9 mouse cellular contexts compared by ENCODE assay signal in genomic region chr11:98721458-98722226, GRCm38 (mm10). TPM values are rescaled to one million over a fixed set of nuclear protein-coding genes. Genes with fewer than 3 reads are reported as not detected.
DNase-seq lines count a peak whose midpoint lies in the region; ATAC-seq and TF ChIP-seq lines count a peak whose summit lies in the region.
"Had no signal": no experiment of that assay in that cellular context is flagged by ENCODE, and none has a peak within 500 bp of the region (broad histone marks: within the 10 kb centered on the region; RNA-seq: fewer than 3 reads in every experiment).

No protein-coding gene starts in this region.

- no peaks in the 10 kb centered on the region for H3K9me3 ChIP-seq in E14TG2a.4 (ENCODE audit: low read length)
- H3K9me3 ChIP-seq in embryonic facial prominence, embryonic 14.5 days (ENCODE audit: control insufficient read depth, low read length) = no peaks in the 10 kb centered on the region
- no peaks in the 10 kb centered on the region for H3K9me3 ChIP-seq in stomach, embryonic 15.5 days

- no peak overlapping the region for H3K9ac ChIP-seq in embryonic facial prominence, embryonic 14.5 days (ENCODE audit: low read depth, low read length)
- no peak overlapping the region for H3K9ac ChIP-seq in stomach, embryonic 15.5 days

- WGBS in embryonic facial prominence, embryonic 14.5 days = 59% methylated on average over 22 of the region's 24 CpGs
- 48% methylated on average over 24 of the region's 24 CpGs for WGBS in stomach, embryonic 15.5 days

- no peak overlapping the region for H3K4me2 ChIP-seq in embryonic facial prominence, embryonic 14.5 days (ENCODE audit: low read depth, low read length)
- H3K4me2 ChIP-seq in stomach, embryonic 15.5 days = no peak overlapping the region

- ATAC-seq in cerebellum, adult (ENCODE audit: insufficient number of reproducible peaks, low FRiP score, low TSS enrichment) = no peak
- no peak for ATAC-seq in embryonic facial prominence, embryonic 14.5 days (ENCODE audit: low read depth)
- ATAC-seq in stomach, embryonic 15.5 days (ENCODE audit: insufficient read depth, low FRiP score, low read depth) = no peak

- intact Hi-C loops in heart, postnatal 36 days (cut with DNase I) = loop anchor here (2.0 kb wide), 1 partner anchor 19 kb away; the partner anchor contains the start of gene Thra
- intact Hi-C loops in left cerebral cortex, postnatal 4 days (cut with DNase I) = no loop called here

- no peak overlapping the region for H3K4me3 ChIP-seq in E14TG2a.4 (replicated peaks; ENCODE audit: low read length)
- no peak overlapping the region for H3K4me3 ChIP-seq in embryonic facial prominence, embryonic 14.5 days (ENCODE audit: low read depth, low read length)
- H3K4me3 ChIP-seq in stomach, embryonic 15.5 days (replicated peaks) = no peak overlapping the region

- TF ChIP-seq CTCF in E14TG2a.4 (conservative IDR thresholded peaks at IDR 0.05; ENCODE audit: low read length) = peak; percentile 21; the same call in 1 of the 2 replicates

- H3K4me1 ChIP-seq in E14TG2a.4 (replicated peaks; ENCODE audit: low read depth, low read length) = peaks cover 58% of the 10 kb centered on the region
- peaks cover 14% of the 10 kb centered on the region for H3K4me1 ChIP-seq in embryonic facial prominence, embryonic 14.5 days (ENCODE audit: control insufficient read depth, insufficient read depth, low read length)
- H3K4me1 ChIP-seq in stomach, embryonic 15.5 days = peaks cover 21% of the 10 kb centered on the region

- peaks cover 70% of the 10 kb centered on the region for H3K36me3 ChIP-seq in E14TG2a.4 (ENCODE audit: insufficient read depth, low read length)
- H3K36me3 ChIP-seq in embryonic facial prominence, embryonic 14.5 days (ENCODE audit: control insufficient read depth, insufficient read depth, low read length) = peaks cover 27% of the 10 kb centered on the region; the same call in 1 of the 2 replicates
- H3K36me3 ChIP-seq in stomach, embryonic 15.5 days = peaks cover 6% of the 10 kb centered on the region; the same call in 1 of the 2 replicates

- DNase-seq in cerebellum, adult 11 months = peak; percentile 56
- peak; percentile 35 for DNase-seq in embryonic facial prominence, embryonic 14.5 days (ENCODE audit: low spot score)
- peak; percentile 70 to 78 for DNase-seq in heart, postnatal 36 days
- DNase-seq in left cerebral cortex, postnatal 4 days = peak; percentile 48
- DNase-seq in embryo, embryonic 11 days = no peak

- H3K27ac ChIP-seq in embryonic facial prominence, embryonic 14.5 days (replicated peaks; ENCODE audit: low read depth, low read length) = no peak overlapping the region; the same call in 1 of the 2 replicates
- H3K27ac ChIP-seq in stomach, embryonic 15.5 days = 0 out of 2 replicates have a peak overlapping the region, but pooled peaks have one; percentile 48

- H3K27me3 ChIP-seq in E14TG2a.4 (ENCODE audit: insufficient read depth, low read length) = no peaks in the 10 kb centered on the region
- no peaks in the 10 kb centered on the region for H3K27me3 ChIP-seq in embryonic facial prominence, embryonic 14.5 days (replicated peaks; ENCODE audit: control insufficient read depth, insufficient read depth, low read length)
- H3K27me3 ChIP-seq in stomach, embryonic 15.5 days (replicated peaks) = no peaks in the 10 kb centered on the region

RNA-seq across cellular contexts. Expression of gene Med24, which starts 7.6 kb away (rescaled TPM):
- 40.7 and 49.0 TPM in 2 replicates for polyA plus RNA-seq in embryonic facial prominence, embryonic 14.5 days (2014; fragmentation: Nextera tagmentation; extraction: Ambion mirVana)
- total RNA-seq in heart, postnatal 36 days (2021) = 10 to 100 TPM; 45.2 to 52.7 TPM
- total RNA-seq in left cerebral cortex, postnatal 4 days (2021) = 10 to 100 TPM; 96.8 to 99.4 TPM
- 36.4 and 39.7 TPM in 2 replicates for polyA plus RNA-seq in stomach, embryonic 15.5 days (2015; fragmentation: Nextera tagmentation; extraction: Ambion mirVana)

RNA-seq across cellular contexts. Expression of gene Thra, which starts 18.8 kb away (rescaled TPM):
- 57.7 and 62.2 TPM in 2 replicates for polyA plus RNA-seq in embryonic facial prominence, embryonic 14.5 days (2014; fragmentation: Nextera tagmentation; extraction: Ambion mirVana)
- 100 to 1,000 TPM; 100 to 111 TPM for total RNA-seq in heart, postnatal 36 days (2021)
- 1,000 to 10,000 TPM; 1,274 to 1,289 TPM for total RNA-seq in left cerebral cortex, postnatal 4 days (2021)
- polyA plus RNA-seq in stomach, embryonic 15.5 days (2015; fragmentation: Nextera tagmentation; extraction: Ambion mirVana) = 42.7 and 44.7 TPM in 2 replicates

RNA-seq across cellular contexts. Expression of gene Csf3, which starts 20.6 kb away (rescaled TPM):
- polyA plus RNA-seq in embryonic facial prominence, embryonic 14.5 days (2014; fragmentation: Nextera tagmentation; extraction: Ambion mirVana) = not detected in 2 replicates
- total RNA-seq in heart, postnatal 36 days (2021) = not detected
- not detected for total RNA-seq in left cerebral cortex, postnatal 4 days (2021)
- not detected in 2 replicates for polyA plus RNA-seq in stomach, embryonic 15.5 days (2015; fragmentation: Nextera tagmentation; extraction: Ambion mirVana)
- polyA plus RNA-seq: neural tube, embryonic 11.5 days had no signal

RNA-seq across cellular contexts. Expression of gene Psmd3, which starts 39.3 kb away (rescaled TPM):
- 136 and 146 TPM in 2 replicates for polyA plus RNA-seq in embryonic facial prominence, embryonic 14.5 days (2014; fragmentation: Nextera tagmentation; extraction: Ambion mirVana)
- 100 to 1,000 TPM; 102 to 104 TPM for total RNA-seq in heart, postnatal 36 days (2021)
- total RNA-seq in left cerebral cortex, postnatal 4 days (2021) = 100 to 1,000 TPM; 131 to 145 TPM
- polyA plus RNA-seq in stomach, embryonic 15.5 days (2015; fragmentation: Nextera tagmentation; extraction: Ambion mirVana) = 180 and 190 TPM in 2 replicates

RNA-seq across cellular contexts. Expression of gene Nr1d1, which starts 53.5 kb away (rescaled TPM):
- polyA plus RNA-seq in embryonic facial prominence, embryonic 14.5 days (2014; fragmentation: Nextera tagmentation; extraction: Ambion mirVana) = 1.1 and 1.9 TPM in 2 replicates
- total RNA-seq in heart, postnatal 36 days (2021) = 100 to 1,000 TPM; 104 to 107 TPM
- total RNA-seq in left cerebral cortex, postnatal 4 days (2021) = 10 to 100 TPM; 31.9 TPM
- 2.4 and 2.5 TPM in 2 replicates for polyA plus RNA-seq in stomach, embryonic 15.5 days (2015; fragmentation: Nextera tagmentation; extraction: Ambion mirVana)

Comparison
In these comparisons a context has a peak if more than half of its experiments do, and no peak if none do; other contexts are left out.
1. RNA of gene Thra, which starts 18.8 kb away (total RNA-seq): 1,274 to 1,289 TPM in left cerebral cortex, postnatal 4 days; 100 to 111 TPM in heart, postnatal 36 days; every median in the first group is over 10 times any median in the second.